Comparison of ENCODE assay signal across 8 mouse cellular contexts in the genomic region with DNA sequence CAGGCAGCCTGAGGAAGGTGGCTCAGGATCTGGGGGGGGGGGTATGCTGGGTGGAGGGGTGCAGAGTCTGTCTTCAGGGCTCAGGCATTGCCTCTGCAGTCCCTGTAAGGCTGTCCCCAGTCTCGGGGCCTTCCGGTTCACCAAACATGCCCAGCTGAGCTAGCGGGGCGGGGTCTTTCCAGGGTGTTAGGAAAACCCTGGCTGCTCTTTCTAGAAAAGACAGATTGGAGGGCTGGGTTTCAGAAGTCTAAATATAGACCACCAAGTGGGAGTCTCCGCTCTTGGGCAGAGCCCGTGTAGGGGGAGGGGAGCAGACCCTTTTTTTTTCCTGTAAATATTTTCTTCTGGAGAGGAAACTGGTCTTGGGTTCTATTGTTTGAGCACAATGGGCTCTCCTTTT. TPM values are rescaled to one million over a fixed set of nuclear protein-coding genes. Genes with fewer than 3 reads are reported as not detected.
DNase-seq lines count a peak whose midpoint lies in the region; ATAC-seq and TF ChIP-seq lines count a peak whose summit lies in the region.

No protein-coding gene starts in this region.

- H3K36me3 ChIP-seq in forebrain, embryonic 13.5 days (ENCODE audit: poor library complexity, severe bottlenecking): peaks cover 23% of the 10 kb centered on the region; the same call in 1 of the 2 replicates
- peaks cover 32% of the 10 kb centered on the region for H3K36me3 ChIP-seq in hindbrain, embryonic 14.5 days (replicated peaks; ENCODE audit: control insufficient read depth, insufficient read depth)
- peaks cover 7% of the 10 kb centered on the region; the same call in 1 of the 2 replicates for H3K36me3 ChIP-seq in liver, embryonic 12.5 days
- peaks cover 18% of the 10 kb centered on the region for H3K36me3 ChIP-seq in neural tube, embryonic 15.5 days

- no peak overlapping the region for H3K4me3 ChIP-seq in lung, adult 2 months (replicated peaks; ENCODE audit: extremely low read depth, low read depth, low read length)
- no peak overlapping the region for H3K4me3 ChIP-seq in forebrain, embryonic 13.5 days
- H3K4me3 ChIP-seq in hindbrain, embryonic 14.5 days (replicated peaks; ENCODE audit: low read length): no peak overlapping the region
- H3K4me3 ChIP-seq in liver, embryonic 12.5 days: no peak overlapping the region
- H3K4me3 ChIP-seq in neural tube, embryonic 15.5 days (replicated peaks): no peak overlapping the region

- peak; percentile 76 to 83 for DNase-seq in lung, adult 18-20 months
- no peak for DNase-seq in lung, adult 2 months
- DNase-seq in hindbrain, embryonic 14.5 days (ENCODE audit: low spot score): peak; percentile 52
- DNase-seq in spleen, postnatal 10 days (ENCODE audit: low spot score in 2 of 2): no peak
- no peak for DNase-seq in adrenal gland, postnatal 25 days

- peak overlapping the region; percentile 22; the same call in 1 of the 2 replicates for H3K4me2 ChIP-seq in forebrain, embryonic 13.5 days
- H3K4me2 ChIP-seq in hindbrain, embryonic 14.5 days (replicated peaks): no peak overlapping the region
- H3K4me2 ChIP-seq in liver, embryonic 12.5 days: no peak overlapping the region
- H3K4me2 ChIP-seq in neural tube, embryonic 15.5 days: no peak overlapping the region

- peak overlapping the region; percentile 87 for H3K27ac ChIP-seq in forebrain, embryonic 13.5 days
- H3K27ac ChIP-seq in hindbrain, embryonic 14.5 days: peak overlapping the region; percentile 52; the same call in 1 of the 2 replicates
- H3K27ac ChIP-seq in liver, embryonic 12.5 days: peak overlapping the region; percentile 67
- peak overlapping the region; percentile 54 for H3K27ac ChIP-seq in neural tube, embryonic 15.5 days (replicated peaks)

- H3K9ac ChIP-seq in forebrain, embryonic 13.5 days: peak overlapping the region; percentile 40
- H3K9ac ChIP-seq in hindbrain, embryonic 14.5 days: peak overlapping the region; percentile 34; the same call in 1 of the 2 replicates
- no peak overlapping the region; the same call in 1 of the 2 replicates for H3K9ac ChIP-seq in liver, embryonic 12.5 days
- no peak overlapping the region for H3K9ac ChIP-seq in neural tube, embryonic 15.5 days (replicated peaks)

- ATAC-seq in forebrain, embryonic 13.5 days: peak; percentile 70
- ATAC-seq in hindbrain, embryonic 14.5 days (ENCODE audit: low FRiP score): no peak
- ATAC-seq in liver, embryonic 12.5 days: no peak
- ATAC-seq in neural tube, embryonic 15.5 days (ENCODE audit: low FRiP score): no peak

- no peaks in the 10 kb centered on the region for H3K9me3 ChIP-seq in forebrain, embryonic 13.5 days (replicated peaks)
- H3K9me3 ChIP-seq in hindbrain, embryonic 14.5 days (ENCODE audit: control insufficient read depth, low read length): no peaks in the 10 kb centered on the region
- H3K9me3 ChIP-seq in liver, embryonic 12.5 days (replicated peaks): no peaks in the 10 kb centered on the region
- H3K9me3 ChIP-seq in neural tube, embryonic 15.5 days (replicated peaks): no peaks in the 10 kb centered on the region

- H3K4me1 ChIP-seq in lung, adult 2 months (ENCODE audit: control insufficient read depth, insufficient read depth, low read length): peaks cover 46% of the 10 kb centered on the region
- H3K4me1 ChIP-seq in forebrain, embryonic 13.5 days: peaks cover 32% of the 10 kb centered on the region
- peaks cover 26% of the 10 kb centered on the region for H3K4me1 ChIP-seq in hindbrain, embryonic 14.5 days (replicated peaks; ENCODE audit: control insufficient read depth, insufficient read depth, low read length)
- peaks cover 60% of the 10 kb centered on the region for H3K4me1 ChIP-seq in liver, embryonic 12.5 days
- peaks cover 32% of the 10 kb centered on the region for H3K4me1 ChIP-seq in neural tube, embryonic 15.5 days

- no peak for TF ChIP-seq POLR2A in lung, adult 2 months (IDR thresholded peaks at IDR 0.05; ENCODE audit: borderline replicate concordance, extremely low read depth, low read depth, low read length)

- TF ChIP-seq CTCF in lung, adult 2 months (IDR thresholded peaks at IDR 0.05; ENCODE audit: insufficient read depth, low read length): no peak

- WGBS in lung, adult 2 months: 20% methylated on average over 6 of the region's 6 CpGs
- WGBS in forebrain, embryonic 13.5 days: 0% methylated on average over 6 of the region's 6 CpGs
- WGBS in hindbrain, embryonic 14.5 days: 1% methylated on average over 6 of the region's 6 CpGs
- 26% methylated on average over 6 of the region's 6 CpGs for WGBS in liver, embryonic 12.5 days (ENCODE audit: insufficient replicate concordance)
- 7% methylated on average over 6 of the region's 6 CpGs for WGBS in neural tube, embryonic 15.5 days

- H3K27me3 ChIP-seq in forebrain, embryonic 13.5 days: peaks cover 21% of the 10 kb centered on the region; the same call in 1 of the 2 replicates
- no peaks in the 10 kb centered on the region for H3K27me3 ChIP-seq in hindbrain, embryonic 14.5 days (ENCODE audit: control insufficient read depth, insufficient read depth, low read length)
- H3K27me3 ChIP-seq in liver, embryonic 12.5 days (replicated peaks): no peaks in the 10 kb centered on the region
- H3K27me3 ChIP-seq in neural tube, embryonic 15.5 days (replicated peaks): no peaks in the 10 kb centered on the region

RNA-seq across cellular contexts. Expression of gene Fam129b, which starts 32.4 kb away (rescaled TPM):
- 205 and 224 TPM in 2 replicates for polyA plus RNA-seq in lung, adult 2 months (2012; rRNA removed)
- 21.1 and 23.7 TPM in 2 replicates for polyA plus RNA-seq in forebrain, embryonic 13.5 days (2015; fragmentation: Nextera tagmentation; extraction: Ambion mirVana)
- polyA plus RNA-seq in hindbrain, embryonic 14.5 days (2014; fragmentation: Nextera tagmentation; extraction: Ambion mirVana): 16.8 and 19.4 TPM in 2 replicates
- 11.9 and 12.4 TPM in 2 replicates for polyA plus RNA-seq in liver, embryonic 12.5 days (2016; fragmentation: Nextera tagmentation; extraction: Ambion mirVana)
- polyA plus RNA-seq in neural tube, embryonic 15.5 days (2015; fragmentation: Nextera tagmentation; extraction: Ambion mirVana): 30.7 and 34.7 TPM in 2 replicates
- total RNA-seq in adrenal gland, postnatal 25 days (2021): 14.0 and 15.2 TPM in 2 replicates

RNA-seq across cellular contexts. Expression of gene Rpl12, which starts 53.1 kb away (rescaled TPM):
- 190 and 241 TPM in 2 replicates for polyA plus RNA-seq in lung, adult 2 months (2012; rRNA removed)
- 111 and 118 TPM in 2 replicates for polyA plus RNA-seq in forebrain, embryonic 13.5 days (2015; fragmentation: Nextera tagmentation; extraction: Ambion mirVana)
- 106 and 113 TPM in 2 replicates for polyA plus RNA-seq in hindbrain, embryonic 14.5 days (2014; fragmentation: Nextera tagmentation; extraction: Ambion mirVana)
- polyA plus RNA-seq in liver, embryonic 12.5 days (2016; fragmentation: Nextera tagmentation; extraction: Ambion mirVana): 171 and 174 TPM in 2 replicates
- 104 and 116 TPM in 2 replicates for polyA plus RNA-seq in neural tube, embryonic 15.5 days (2015; fragmentation: Nextera tagmentation; extraction: Ambion mirVana)
- total RNA-seq in adrenal gland, postnatal 25 days (2021): 133 and 250 TPM in 2 replicates

RNA-seq across cellular contexts. Expression of gene Lrsam1, which starts 53.1 kb away (rescaled TPM):
- 17.4 and 18.4 TPM in 2 replicates for polyA plus RNA-seq in lung, adult 2 months (2012; rRNA removed)
- polyA plus RNA-seq in forebrain, embryonic 13.5 days (2015; fragmentation: Nextera tagmentation; extraction: Ambion mirVana): 14.8 and 15.5 TPM in 2 replicates
- polyA plus RNA-seq in hindbrain, embryonic 14.5 days (2014; fragmentation: Nextera tagmentation; extraction: Ambion mirVana): 20.2 and 22.4 TPM in 2 replicates
- 3.5 and 4.4 TPM in 2 replicates for polyA plus RNA-seq in liver, embryonic 12.5 days (2016; fragmentation: Nextera tagmentation; extraction: Ambion mirVana)
- polyA plus RNA-seq in neural tube, embryonic 15.5 days (2015; fragmentation: Nextera tagmentation; extraction: Ambion mirVana): 22.0 and 23.5 TPM in 2 replicates
- total RNA-seq in adrenal gland, postnatal 25 days (2021): 17.4 and 28.7 TPM in 2 replicates

Comparison
In these comparisons a context has a peak if more than half of its experiments do, and no peak if none do; other contexts are left out.
1. DNase-seq: peak in lung, adult 18-20 months (2 of 2) and hindbrain, embryonic 14.5 days (single experiment); none in lung, adult 2 months (single experiment), spleen, postnatal 10 days (0 of 2) and adrenal gland, postnatal 25 days (single experiment).
2. H3K9ac ChIP-seq: peak in forebrain, embryonic 13.5 days (single experiment) and hindbrain, embryonic 14.5 days (single experiment); none in liver, embryonic 12.5 days (single experiment) and neural tube, embryonic 15.5 days (single experiment).
3. Peak in every context shown above with its lines, with median percentiles within 50 percentile points of each other: H3K27ac ChIP-seq.